Mouse (Mus musculus): ENCODE data around the gene Anks1b. TPM values are rescaled to one million over a fixed set of nuclear protein-coding genes. Genes with fewer than 3 reads are reported as not detected.

Gene Anks1b
- polyA plus RNA-seq, 1 experiment, result 0.03 TPM

GRCm38 (mm10) chr10:90400382-90400781 lies 527.1 kb downstream of the Anks1b start:
- no peaks in the 10 kb centered on the region for H3K27me3 ChIP-seq (ENCODE audit: control insufficient read depth, insufficient read depth, low read length)
- TF ChIP-seq CTCF (IDR thresholded peaks at IDR 0.05; ENCODE audit: extremely low read depth, insufficient read length, insufficient replicate concordance, low read depth, low read length) (no peak), POLR2A (IDR thresholded peaks at IDR 0.05; ENCODE audit: low read depth, low read length) (no peak)
- WGBS, result 91% methylated on average over 4 of the region's 4 CpGs
- H3K4me3 ChIP-seq (ENCODE audit: low read depth, low read length), result no peak overlapping the region
- H3K36me3 ChIP-seq (ENCODE audit: control insufficient read depth, insufficient read depth, low read length), result no peaks in the 10 kb centered on the region
- H3K4me1 ChIP-seq (ENCODE audit: control insufficient read depth, insufficient read depth, insufficient read length, low read length), result no peaks in the 10 kb centered on the region
- H3K27ac ChIP-seq (ENCODE audit: insufficient read depth, low read depth, low read length), result no peak overlapping the region

- WGBS, result 65% methylated on average over 2 of the region's 2 CpGs
- Histone ChIP-seq H3K4me1 (ENCODE audit: control insufficient read depth, insufficient read depth, insufficient read length, low read length) (no peaks in the 10 kb centered on the region), H3K27ac (ENCODE audit: insufficient read depth, low read depth, low read length) (no peak overlapping the region), H3K4me3 (ENCODE audit: low read depth, low read length) (no peak overlapping the region), H3K36me3 (ENCODE audit: control insufficient read depth, insufficient read depth, low read length) (no peaks in the 10 kb centered on the region), H3K27me3 (ENCODE audit: control insufficient read depth, insufficient read depth, low read length) (no peaks in the 10 kb centered on the region)
- TF ChIP-seq POLR2A (IDR thresholded peaks at IDR 0.05; ENCODE audit: low read depth, low read length) (no peak), CTCF (IDR thresholded peaks at IDR 0.05; ENCODE audit: extremely low read depth, insufficient read length, insufficient replicate concordance, low read depth, low read length) (no peak)
These were observed 535.2 kb downstream of the Anks1b start for GRCm38 (mm10) chr10:90408484-90408883.

- no peak overlapping the region for H3K4me3 ChIP-seq (ENCODE audit: low read depth, low read length)
- H3K4me1 ChIP-seq (ENCODE audit: control insufficient read depth, insufficient read depth, insufficient read length, low read length), result no peaks in the 10 kb centered on the region
- no peaks in the 10 kb centered on the region for H3K27me3 ChIP-seq (ENCODE audit: control insufficient read depth, insufficient read depth, low read length)
- no peak for TF ChIP-seq CTCF (IDR thresholded peaks at IDR 0.05; ENCODE audit: extremely low read depth, insufficient read length, insufficient replicate concordance, low read depth, low read length)
- TF ChIP-seq POLR2A (IDR thresholded peaks at IDR 0.05; ENCODE audit: low read depth, low read length), result no peak
- no peaks in the 10 kb centered on the region for H3K36me3 ChIP-seq (ENCODE audit: control insufficient read depth, insufficient read depth, low read length)
- WGBS, result 54% methylated on average over 5 of the region's 5 CpGs
- H3K27ac ChIP-seq (ENCODE audit: insufficient read depth, low read depth, low read length), result no peak overlapping the region
These were observed 558.2 kb downstream of the Anks1b start for GRCm38 (mm10) chr10:90431527-90431926.

DNA sequence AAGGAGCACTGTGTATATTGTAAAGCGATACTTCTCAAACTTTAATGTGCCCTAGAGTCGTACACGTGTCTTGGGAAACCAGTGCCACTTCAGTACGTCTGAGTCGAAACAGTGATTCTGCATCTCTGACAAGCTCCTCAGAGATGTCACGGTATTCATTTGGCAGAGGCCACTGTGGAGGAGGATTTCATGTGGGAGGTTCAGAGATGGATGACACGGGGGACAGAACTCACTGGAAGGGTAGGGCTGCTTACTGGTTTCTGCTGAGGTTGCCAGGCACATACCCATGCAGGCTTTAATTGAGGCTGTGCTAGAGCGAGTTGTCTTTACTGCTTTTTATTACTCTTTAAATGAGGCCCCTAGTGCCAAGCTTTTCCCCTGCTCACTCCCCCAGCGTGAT lies 558.7 kb downstream of the Anks1b start:
- no peaks in the 10 kb centered on the region for H3K4me1 ChIP-seq (ENCODE audit: control insufficient read depth, insufficient read depth, insufficient read length, low read length)
- no peak overlapping the region for H3K4me3 ChIP-seq (ENCODE audit: low read depth, low read length)
- H3K27me3 ChIP-seq (ENCODE audit: control insufficient read depth, insufficient read depth, low read length), result no peaks in the 10 kb centered on the region
- no peaks in the 10 kb centered on the region for H3K36me3 ChIP-seq (ENCODE audit: control insufficient read depth, insufficient read depth, low read length)
- TF ChIP-seq POLR2A (IDR thresholded peaks at IDR 0.05; ENCODE audit: low read depth, low read length) (no peak), CTCF (IDR thresholded peaks at IDR 0.05; ENCODE audit: extremely low read depth, insufficient read length, insufficient replicate concordance, low read depth, low read length) (no peak)
- H3K27ac ChIP-seq (ENCODE audit: insufficient read depth, low read depth, low read length), result no peak overlapping the region
- WGBS, result 67% methylated on average over 9 of the region's 9 CpGs

DNA sequence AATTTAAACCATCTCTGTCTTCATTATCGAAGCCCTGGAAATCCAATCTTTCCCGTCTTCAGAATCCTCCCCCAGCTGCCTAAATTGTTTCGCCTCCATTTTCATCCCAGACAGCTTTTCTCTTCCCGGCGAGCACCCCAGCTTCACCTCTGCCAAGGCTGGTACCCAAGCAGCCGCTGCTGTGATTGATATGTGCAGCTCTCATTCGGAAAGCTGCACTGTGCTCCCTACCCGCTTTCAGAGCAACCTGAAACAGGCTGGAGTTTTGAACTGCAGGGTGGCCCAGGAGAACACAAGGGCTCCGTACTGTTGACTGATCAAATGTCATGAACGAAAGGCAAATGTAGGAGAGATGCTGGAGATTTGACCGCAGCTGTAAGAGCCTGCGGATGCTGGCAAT lies 559.2 kb downstream of the Anks1b start:
- Histone ChIP-seq H3K36me3 (ENCODE audit: control insufficient read depth, insufficient read depth, low read length) (no peaks in the 10 kb centered on the region), H3K27ac (ENCODE audit: insufficient read depth, low read depth, low read length) (no peak overlapping the region), H3K4me3 (ENCODE audit: low read depth, low read length) (no peak overlapping the region), H3K4me1 (ENCODE audit: control insufficient read depth, insufficient read depth, insufficient read length, low read length) (no peaks in the 10 kb centered on the region), H3K27me3 (ENCODE audit: control insufficient read depth, insufficient read depth, low read length) (no peaks in the 10 kb centered on the region)
- no peak for TF ChIP-seq POLR2A (IDR thresholded peaks at IDR 0.05; ENCODE audit: low read depth, low read length)
- 80% methylated on average over 12 of the region's 12 CpGs for WGBS

- Histone ChIP-seq H3K4me1 (ENCODE audit: control insufficient read depth, insufficient read depth, insufficient read length, low read length) (no peaks in the 10 kb centered on the region), H3K27ac (ENCODE audit: insufficient read depth, low read depth, low read length) (no peak overlapping the region), H3K36me3 (ENCODE audit: control insufficient read depth, insufficient read depth, low read length) (no peaks in the 10 kb centered on the region), H3K27me3 (ENCODE audit: control insufficient read depth, insufficient read depth, low read length) (no peaks in the 10 kb centered on the region), H3K4me3 (ENCODE audit: low read depth, low read length) (no peak overlapping the region)
- 72% methylated on average over 4 of the region's 4 CpGs for WGBS
- no peak for TF ChIP-seq POLR2A (IDR thresholded peaks at IDR 0.05; ENCODE audit: low read depth, low read length)
These were observed 567.7 kb downstream of the Anks1b start for GRCm38 (mm10) chr10:90441036-90441435.

DNA sequence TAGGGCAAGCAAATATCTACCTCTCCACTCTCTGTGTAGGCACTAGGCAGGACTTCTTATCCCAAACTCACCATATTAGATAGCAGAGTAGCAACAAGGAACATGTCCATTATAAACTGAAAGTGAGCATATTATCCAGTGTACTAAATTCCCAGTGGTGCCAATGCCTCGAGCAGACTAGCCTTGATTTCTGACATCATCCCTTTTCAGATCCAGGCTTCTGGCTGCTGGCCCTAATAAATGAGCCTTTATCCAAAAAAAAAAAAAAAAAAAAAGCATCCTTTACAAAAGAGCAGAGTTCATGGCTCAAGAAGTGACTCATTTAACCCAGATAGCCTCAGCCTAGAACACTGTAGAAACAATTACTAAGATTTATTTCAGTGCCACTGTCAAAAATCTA lies 568.3 kb downstream of the Anks1b start:
- no peaks in the 10 kb centered on the region for H3K4me1 ChIP-seq (ENCODE audit: control insufficient read depth, insufficient read depth, insufficient read length, low read length)
- H3K36me3 ChIP-seq (ENCODE audit: control insufficient read depth, insufficient read depth, low read length), result no peaks in the 10 kb centered on the region
- no peaks in the 10 kb centered on the region for H3K27me3 ChIP-seq (ENCODE audit: control insufficient read depth, insufficient read depth, low read length)
- 67% methylated on average over 1 of the region's 1 CpGs for WGBS
- H3K4me3 ChIP-seq (ENCODE audit: low read depth, low read length), result no peak overlapping the region
- no peak overlapping the region for H3K27ac ChIP-seq (ENCODE audit: insufficient read depth, low read depth, low read length)
- TF ChIP-seq POLR2A (IDR thresholded peaks at IDR 0.05; ENCODE audit: low read depth, low read length) (no peak), CTCF (IDR thresholded peaks at IDR 0.05; ENCODE audit: extremely low read depth, insufficient read length, insufficient replicate concordance, low read depth, low read length) (no peak)

- Histone ChIP-seq H3K27ac (ENCODE audit: insufficient read depth, low read depth, low read length) (no peak overlapping the region), H3K4me3 (ENCODE audit: low read depth, low read length) (no peak overlapping the region), H3K4me1 (ENCODE audit: control insufficient read depth, insufficient read depth, insufficient read length, low read length) (no peaks in the 10 kb centered on the region), H3K36me3 (ENCODE audit: control insufficient read depth, insufficient read depth, low read length) (no peaks in the 10 kb centered on the region), H3K27me3 (ENCODE audit: control insufficient read depth, insufficient read depth, low read length) (no peaks in the 10 kb centered on the region)
- TF ChIP-seq POLR2A (IDR thresholded peaks at IDR 0.05; ENCODE audit: low read depth, low read length), result no peak
- WGBS, result 71% methylated on average over 2 of the region's 2 CpGs
These were observed 591.6 kb downstream of the Anks1b start for GRCm38 (mm10) chr10:90464906-90465305.

Data from small intestine, adult 2 months (tissue).